Mouse (Mus musculus) gastrocnemius, postnatal 25 days (tissue): ENCODE data around the gene Prr19. TPM values are rescaled to one million over a fixed set of nuclear protein-coding genes. Genes with fewer than 3 reads are reported as not detected.
"Not testable (repeated sequence)": the region's sequence is repeated elsewhere in the genome, so short reads cannot be mapped to it uniquely, and the experiment has no call there.

ENCODE experiments used
- DNase-seq: peaks from one replicate; pipeline ENCODE4 v3.0.0; 2022
- total RNA-seq, 2 experiments: library from RNA; stranded (reverse); gene quantifications; 1 replicate in 1 of 2; 2 replicates in 1 of 2; pipeline ENCODE4 v1.2.3; 2021

Prr19 gene
- total RNA-seq, 2 experiments from 2014 or later = not detected

GRCm38 (mm10) chr7:25317446-25317999, 16.3 kb downstream of the Prr19 start:
- DNase-seq = no peak

- DNase-seq = peak; percentile 28
Measured at GRCm38 (mm10) chr7:25322058-25322484, 20.9 kb downstream of the Prr19 start.

GRCm38 (mm10) chr7:25323219-25323618, 22.0 kb downstream of the Prr19 start:
- DNase-seq = no peak

GRCm38 (mm10) chr7:25325431-25325830, 24.2 kb downstream of the Prr19 start:
- DNase-seq = not testable (repeated sequence)

- DNase-seq = no peak
Measured at GRCm38 (mm10) chr7:25326233-25326632, 25.0 kb downstream of the Prr19 start.

GRCm38 (mm10) chr7:25333596-25334307, 32.5 kb downstream of the Prr19 start:
- DNase-seq = peak; percentile 69

GRCm38 (mm10) chr7:25334472-25334871, 33.3 kb downstream of the Prr19 start:
- no peak for DNase-seq

GRCm38 (mm10) chr7:25339329-25339728, 38.1 kb downstream of the Prr19 start:
- DNase-seq = no peak

GRCm38 (mm10) chr7:25341000-25341784, 40.0 kb downstream of the Prr19 start:
- no peak for DNase-seq

- DNase-seq = no peak
Measured at GRCm38 (mm10) chr7:25348861-25349260, 47.6 kb downstream of the Prr19 start.

Other genes starting within 250 kb of the Prr19 start
- 1 to 10 TPM; 2.3 to 2.7 TPM for gene Grik5, start 229.1 kb upstream of the Prr19 start, total RNA-seq
- gene Zfp574, start 228.8 kb upstream of the Prr19 start, total RNA-seq = 1 to 10 TPM; 6.1 to 6.3 TPM
- under 1 TPM; 0.08 to 0.21 TPM for gene Pou2f2, start 121.7 kb upstream of the Prr19 start, total RNA-seq
- gene Dedd2, start 80.8 kb upstream of the Prr19 start, total RNA-seq = 1 to 10 TPM; 7.2 to 7.9 TPM
- 1 to 10 TPM; 4.6 to 5.2 TPM for gene Zfp526, start 80.0 kb upstream of the Prr19 start, total RNA-seq
- gene Gsk3a, start 63.6 kb upstream of the Prr19 start, total RNA-seq = 10 to 100 TPM; 59.5 to 66.2 TPM
- 1 to 10 TPM; 5.8 to 7.2 TPM for gene Erf, start 50.6 kb upstream of the Prr19 start, total RNA-seq
- gene Cic, start 33.7 kb upstream of the Prr19 start, total RNA-seq = 10 to 100 TPM; 29.0 to 30.4 TPM
- gene Pafah1b3, start 3.4 kb upstream of the Prr19 start, total RNA-seq = 1 to 10 TPM; 1.4 to 1.5 TPM
- not detected for gene Tmem145, start 4.7 kb downstream of the Prr19 start, total RNA-seq
- gene Megf8, start 15.8 kb downstream of the Prr19 start, total RNA-seq = 10 to 100 TPM; 15.5 to 18.7 TPM
- gene Cnfn, start 68.3 kb downstream of the Prr19 start, total RNA-seq = not detected
- gene Lipe, start 97.3 kb downstream of the Prr19 start, total RNA-seq = 10 to 100 TPM; 12.8 to 42.6 TPM
- gene Cxcl17, start 111.5 kb downstream of the Prr19 start, total RNA-seq = not detected
- 1 to 10 TPM; 4.1 to 5.2 TPM for gene Ceacam1, start 176.2 kb downstream of the Prr19 start, total RNA-seq
- under 1 TPM; 0.49 to 0.59 TPM for gene Ceacam2, start 238.4 kb downstream of the Prr19 start, total RNA-seq